Mouse (Mus musculus) spleen, adult 2 months (tissue): Measurements from ENCODE around the gene Rbpms2. TPM values are rescaled to one million over a fixed set of nuclear protein-coding genes. Genes with fewer than 3 reads are reported as not detected.

ENCODE experiments used
- DNase-seq, 2 experiments: peaks; one replicate each; pipeline versions ENCODE4 v3.0.0 to v3.0.0-alpha.2; 2012 to 2021; ENCODE audit warnings: low spot score in 2 of 2, low read depth in 1 of 2
- H3K27ac ChIP-seq: fragments of 200-500 bp; 2 replicates; pipeline ENCODE4 v1.5.1; 2012; ENCODE audit warnings: low read length, inconsistent platforms; ENCODE audit not compliant: insufficient read depth
- H3K27me3 ChIP-seq: fragments of 200-500 bp; 2 replicates; pipeline ENCODE4 v1.6.1; 2012; ENCODE audit warnings: mild to moderate bottlenecking, moderate library complexity, low read length, inconsistent platforms; ENCODE audit not compliant: control insufficient read depth, insufficient read depth
- H3K36me3 ChIP-seq: fragments of 200-500 bp; 2 replicates; pipeline ENCODE4 v1.6.1; 2012; ENCODE audit warnings: mild to moderate bottlenecking, low read length, inconsistent platforms; ENCODE audit not compliant: control insufficient read depth, insufficient read depth
- H3K4me1 ChIP-seq: fragments of 200-500 bp; 2 replicates; pipeline ENCODE4 v1.6.1; 2011; ENCODE audit warnings: inconsistent platforms; ENCODE audit not compliant: control insufficient read depth, insufficient read depth, insufficient read length
- H3K4me3 ChIP-seq: fragments of 200-500 bp; 2 replicates; pipeline ENCODE4 v1.5.1; 2011; ENCODE audit warnings: mild to moderate bottlenecking, inconsistent platforms; ENCODE audit not compliant: insufficient read depth, insufficient read length; ENCODE audit errors: extremely low read depth
- CTCF ChIP-seq: fragments of 200-500 bp; IDR thresholded peaks from 2 replicates; pipeline ENCODE4 v1.5.1; 2011; ENCODE audit warnings: mild to moderate bottlenecking, inconsistent platforms; ENCODE audit not compliant: insufficient read depth, insufficient read length, insufficient replicate concordance; ENCODE audit errors: extremely low read depth
- POLR2A ChIP-seq: fragments of 200-500 bp; IDR thresholded peaks from 2 replicates; pipeline ENCODE4 v1.6.1; 2011; ENCODE audit warnings: low read depth, low read length, inconsistent platforms
- WGBS: fragments of 180-500 bp; shearing (Covaris S2); methylation state at CpG from one replicate; pipeline ENCODE4 v1.1.7; 2018; 5-methylcytosine and 5-hydroxymethylcytosine counted together
- polyA plus RNA-seq: library from polyadenylated mRNA; depleted of rRNA; stranded (reverse); fragments of >200 nt; gene quantifications from 2 replicates; pipeline ENCODE4 v1.2.3, GENCODE M21; 2012

Rbpms2 gene
- polyA plus RNA-seq, 1 experiment, result 13.9 TPM

GRCm38 (mm10) chr9:65671431-65671931 is 42.0 kb downstream of the Rbpms2 start:
- peaks cover 3% of the 10 kb centered on the region; the same call in 1 of the 2 replicates for H3K4me1 ChIP-seq
- H3K27me3 ChIP-seq, result no peaks in the 10 kb centered on the region
- H3K27ac ChIP-seq, result no peak overlapping the region
- no peaks in the 10 kb centered on the region for H3K36me3 ChIP-seq
- no peak for DNase-seq
- no peak for TF ChIP-seq CTCF
- no peak for TF ChIP-seq POLR2A
- WGBS, result 45% methylated on average over 9 of the region's 9 CpGs
- no peak overlapping the region for H3K4me3 ChIP-seq

DNA sequence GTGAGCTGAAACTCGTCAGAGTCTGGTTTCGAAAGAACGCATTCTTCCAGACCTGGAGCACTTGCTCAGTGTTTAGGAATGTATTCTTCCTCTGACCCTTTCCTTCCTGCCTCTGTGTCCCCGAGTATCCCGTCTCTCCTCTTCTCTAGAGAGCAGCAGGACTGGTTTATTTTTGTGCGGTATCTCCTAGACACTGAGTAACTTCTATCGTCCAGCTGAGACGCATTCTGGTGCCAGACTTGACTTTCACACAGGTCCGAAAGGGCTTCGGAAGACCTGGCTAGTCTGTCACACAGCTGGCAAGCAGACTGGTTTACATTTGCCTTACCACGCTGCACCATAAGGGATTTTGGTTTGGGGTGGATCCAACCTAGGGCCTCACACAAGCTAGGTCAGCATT is 43.5 kb downstream of the Rbpms2 start:
- WGBS, result 83% methylated on average over 11 of the region's 11 CpGs
- Histone ChIP-seq H3K27ac (no peak overlapping the region), H3K36me3 (no peaks in the 10 kb centered on the region), H3K4me3 (no peak overlapping the region), H3K27me3 (no peaks in the 10 kb centered on the region), H3K4me1 (peaks cover 6% of the 10 kb centered on the region; the same call in 1 of the 2 replicates)
- no peak for DNase-seq
- TF ChIP-seq POLR2A, result no peak
- no peak for TF ChIP-seq CTCF

- no peaks in the 10 kb centered on the region for H3K27me3 ChIP-seq
- H3K4me3 ChIP-seq, result peak overlapping the region; percentile 51
- 0 out of 2 replicates have a peak overlapping the region, but pooled peaks have one; percentile 12 for H3K27ac ChIP-seq
- WGBS, result 50% methylated on average over 8 of the region's 8 CpGs
- no peak for DNase-seq
- TF ChIP-seq CTCF, result no peak
- no peak for TF ChIP-seq POLR2A
- peaks cover 6% of the 10 kb centered on the region; the same call in 1 of the 2 replicates for H3K4me1 ChIP-seq
- no peaks in the 10 kb centered on the region for H3K36me3 ChIP-seq
These were observed 46.3 kb downstream of the Rbpms2 start for GRCm38 (mm10) chr9:65675461-65676357.

DNA sequence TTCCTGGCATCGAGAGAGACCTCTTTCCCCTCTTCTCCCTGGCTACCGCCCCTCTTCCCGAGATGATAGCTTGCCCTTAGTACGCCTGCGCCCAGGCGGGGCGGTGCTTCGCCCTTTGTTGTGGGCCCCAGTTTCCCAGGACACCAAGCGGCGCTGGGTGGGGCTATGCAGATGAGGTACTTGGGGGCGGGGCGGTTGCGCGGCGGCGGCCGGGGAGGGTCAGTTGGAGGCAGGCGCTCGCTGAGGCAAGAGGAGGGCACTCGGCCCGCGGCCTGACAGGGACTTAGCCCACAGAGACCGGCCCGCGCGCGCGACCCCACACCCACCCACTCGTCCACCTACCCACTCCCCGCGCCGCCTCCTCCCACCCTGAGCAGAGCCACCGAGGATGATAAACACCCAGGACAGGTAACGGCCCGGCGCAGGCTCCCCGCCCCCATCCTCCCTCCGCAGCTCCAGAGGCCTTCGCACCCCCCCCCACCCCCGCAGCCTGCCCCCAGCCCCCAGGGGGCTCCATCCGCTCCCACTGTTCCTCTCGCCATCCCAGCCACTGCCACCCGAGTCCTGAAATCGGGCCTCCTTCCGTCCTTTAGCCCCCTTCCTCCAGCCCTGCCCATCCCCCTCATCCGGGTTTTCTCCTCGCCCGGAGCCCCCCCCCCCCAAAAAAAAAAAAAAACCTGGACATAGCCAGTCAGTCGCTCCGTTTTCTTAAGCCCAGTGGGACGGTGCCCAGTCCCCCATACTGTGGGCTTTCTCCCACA is 47.1 kb downstream of the Rbpms2 start:
- no peak for TF ChIP-seq CTCF
- no peak; the same call in 1 of the 2 replicates for TF ChIP-seq POLR2A
- H3K4me3 ChIP-seq, result peak overlapping the region; percentile 62
- H3K27me3 ChIP-seq, result no peaks in the 10 kb centered on the region
- 1% methylated on average over 34 of the region's 51 CpGs for WGBS
- H3K27ac ChIP-seq, result no peak overlapping the region
- peak; percentile 80 to 95 for DNase-seq
- no peaks in the 10 kb centered on the region for H3K36me3 ChIP-seq
- peaks cover 6% of the 10 kb centered on the region; the same call in 1 of the 2 replicates for H3K4me1 ChIP-seq

DNA sequence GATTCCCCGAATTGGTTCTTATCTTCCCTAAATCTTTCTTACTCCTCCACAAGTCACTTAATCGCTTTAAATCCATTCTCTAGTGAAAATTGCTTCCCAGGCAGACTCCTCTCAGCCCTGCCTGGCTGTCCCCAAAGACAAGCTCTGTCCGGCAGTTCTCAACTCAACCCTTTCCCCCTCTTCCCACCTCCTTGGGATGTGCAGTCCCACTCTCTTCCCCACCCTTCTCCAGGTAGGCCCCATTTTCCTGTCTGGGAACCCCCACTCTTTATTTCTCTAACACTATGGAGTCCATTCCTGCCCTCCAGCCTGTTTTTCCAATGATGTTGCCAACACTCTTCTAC is 47.6 kb downstream of the Rbpms2 start:
- 30% methylated on average over 3 of the region's 3 CpGs for WGBS
- DNase-seq, result no peak
- Histone ChIP-seq H3K36me3 (no peaks in the 10 kb centered on the region), H3K27ac (0 out of 2 replicates have a peak overlapping the region, but pooled peaks have one; percentile 18), H3K4me1 (peaks cover 6% of the 10 kb centered on the region; the same call in 1 of the 2 replicates), H3K4me3 (peak overlapping the region; percentile 62; the same call in 1 of the 2 replicates), H3K27me3 (no peaks in the 10 kb centered on the region)
- TF ChIP-seq CTCF (no peak), POLR2A (no peak)

DNA sequence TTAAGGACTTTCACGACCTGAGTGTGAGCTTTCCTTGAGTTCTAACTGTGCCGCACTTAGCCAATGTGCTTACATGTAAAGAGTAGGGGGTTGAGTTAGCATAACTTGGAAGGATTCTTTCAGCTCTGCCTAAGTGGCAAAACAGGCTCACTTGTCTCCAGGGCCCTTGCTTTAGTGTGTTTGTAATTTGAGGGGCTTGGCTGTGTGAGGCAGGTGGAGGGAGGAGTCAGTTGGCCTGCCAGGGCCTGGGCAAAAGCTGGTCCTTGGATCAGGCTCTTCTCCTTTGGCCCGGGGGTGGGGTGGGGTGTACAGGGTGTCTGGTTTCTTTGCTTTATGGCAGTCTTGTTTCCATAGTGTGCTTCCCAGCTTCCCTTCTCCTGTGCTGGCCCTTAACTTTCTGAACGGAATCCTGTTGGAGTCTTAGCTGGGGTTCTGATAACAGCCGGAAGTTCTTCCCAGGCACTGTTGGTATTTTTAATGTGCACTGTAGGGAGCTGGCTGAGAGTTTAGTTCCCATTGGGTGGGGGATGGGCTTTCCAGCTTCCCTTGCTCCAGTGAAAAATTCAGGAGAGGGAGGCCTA is 49.8 kb downstream of the Rbpms2 start:
- Histone ChIP-seq H3K4me3 (no peak overlapping the region), H3K4me1 (peaks cover 6% of the 10 kb centered on the region; the same call in 1 of the 2 replicates), H3K27me3 (no peaks in the 10 kb centered on the region), H3K27ac (peak overlapping the region; percentile 23; the same call in 1 of the 2 replicates), H3K36me3 (no peaks in the 10 kb centered on the region)
- no peak for DNase-seq
- TF ChIP-seq POLR2A (no peak), CTCF (no peak)
- WGBS, result 80% methylated on average over 5 of the region's 5 CpGs
